In the genomic region with DNA sequence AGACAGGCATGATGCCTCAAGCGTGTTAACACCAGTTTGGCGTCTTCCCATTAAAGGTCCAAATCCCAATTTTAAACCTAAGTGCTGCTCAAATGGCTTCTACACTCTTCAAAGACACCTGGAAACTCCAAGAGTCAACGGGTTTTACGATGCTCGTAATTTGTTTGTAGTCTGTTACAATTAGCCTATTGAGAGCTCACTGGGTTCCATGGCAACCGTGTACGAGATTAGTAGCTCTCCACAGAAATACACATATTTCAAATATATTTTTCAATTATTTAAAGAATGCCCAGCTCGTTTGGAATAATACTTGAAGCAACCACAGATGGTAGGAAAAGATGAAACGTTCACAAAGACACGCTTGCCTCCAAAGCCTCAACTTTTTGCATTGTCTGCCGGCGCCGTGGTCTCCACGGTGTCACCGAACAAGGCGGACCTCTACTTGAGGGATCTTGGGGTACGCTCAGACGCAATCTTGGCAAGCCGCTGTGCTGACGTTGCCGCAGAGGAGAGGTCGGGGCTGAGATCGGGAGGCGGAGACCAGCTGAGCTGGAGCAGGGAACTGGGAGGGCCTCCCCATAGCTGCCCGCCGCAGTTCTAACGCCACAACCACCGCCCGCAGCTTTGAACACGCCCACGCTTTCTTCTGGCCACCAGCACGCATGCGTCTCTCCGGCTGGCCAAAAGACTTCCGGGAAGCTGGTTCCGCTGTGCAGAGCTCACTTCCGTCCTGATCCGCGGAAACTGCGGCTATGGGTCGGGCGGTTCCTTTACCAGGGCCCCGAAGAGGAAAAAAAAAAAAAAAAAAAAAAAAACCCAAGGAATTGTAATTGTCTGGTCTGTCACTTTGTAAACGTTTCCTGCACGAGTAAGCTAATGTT, we compare ENCODE assay signal across 8 mouse cellular contexts. TPM values are rescaled to one million over a fixed set of nuclear protein-coding genes. Genes with fewer than 3 reads are reported as not detected.
A peak's percentile ranks its signal among the peaks of the same experiment; 100 is the strongest.
DNase-seq lines count a peak whose midpoint lies in the region; ATAC-seq lines count a peak whose summit lies in the region.

No protein-coding gene starts in this region.

- 4% methylated on average over 45 of the region's 45 CpGs for WGBS in heart, embryonic 14.5 days
- 5% methylated on average over 45 of the region's 45 CpGs for WGBS in liver, embryonic 13.5 days (ENCODE audit: insufficient replicate concordance)
- 2% methylated on average over 45 of the region's 45 CpGs for WGBS in stomach, embryonic 16.5 days

- H3K27me3 ChIP-seq in heart, embryonic 14.5 days (ENCODE audit: control insufficient read depth, insufficient read depth, low read length): no peaks in the 10 kb centered on the region
- H3K27me3 ChIP-seq in liver, embryonic 13.5 days: no peaks in the 10 kb centered on the region
- no peaks in the 10 kb centered on the region for H3K27me3 ChIP-seq in stomach, embryonic 16.5 days (ENCODE audit: control insufficient read depth, insufficient read depth, low read length)

- H3K4me3 ChIP-seq in heart, embryonic 14.5 days (ENCODE audit: control insufficient read depth in 1 of 2, insufficient read depth in 1 of 2, low read depth in 1 of 2, low read length in 2 of 2): peak overlapping the region; percentile 84 to 96
- H3K4me3 ChIP-seq in liver, embryonic 13.5 days (replicated peaks): peak overlapping the region; percentile 93
- H3K4me3 ChIP-seq in stomach, embryonic 16.5 days (replicated peaks; ENCODE audit: low read length): peak overlapping the region; percentile 95

- H3K4me2 ChIP-seq in heart, embryonic 14.5 days (ENCODE audit: low read length): peak overlapping the region; percentile 86
- H3K4me2 ChIP-seq in liver, embryonic 13.5 days: peak overlapping the region; percentile 82
- peak overlapping the region; percentile 78 for H3K4me2 ChIP-seq in stomach, embryonic 16.5 days (ENCODE audit: low read depth, low read length)

- H3K9me3 ChIP-seq in heart, embryonic 14.5 days (ENCODE audit: control insufficient read depth, low read length): no peaks in the 10 kb centered on the region
- no peaks in the 10 kb centered on the region for H3K9me3 ChIP-seq in liver, embryonic 13.5 days (replicated peaks)
- no peaks in the 10 kb centered on the region for H3K9me3 ChIP-seq in stomach, embryonic 16.5 days (replicated peaks; ENCODE audit: control insufficient read depth, low read length)

- peak; percentile 89 for DNase-seq in c-Kit-negative CD71-positive TER-119-positive erythroid progenitor cells, embryonic 14.5 days (ENCODE audit: low read depth, low spot score)
- DNase-seq in fibroblast of lung, adult 2 months (ENCODE audit: low read depth): peak; percentile 89
- peak; percentile 97 for DNase-seq in kidney, postnatal 14 days
- DNase-seq in liver, embryonic 13.5 days: peak; percentile 96
- DNase-seq in neural tube, embryonic 10.5 days (ENCODE audit: extremely low spot score, low spot score): peak; percentile 93

- H3K36me3 ChIP-seq in heart, embryonic 14.5 days (ENCODE audit: control insufficient read depth, insufficient read depth, low read length): no peaks in the 10 kb centered on the region
- peaks cover 2% of the 10 kb centered on the region; the same call in 1 of the 2 replicates for H3K36me3 ChIP-seq in liver, embryonic 13.5 days
- H3K36me3 ChIP-seq in stomach, embryonic 16.5 days (ENCODE audit: control insufficient read depth, insufficient read depth, low read length): no peaks in the 10 kb centered on the region

- H3K27ac ChIP-seq in heart, embryonic 14.5 days (replicated peaks in 1 of 2; ENCODE audit: control insufficient read depth in 1 of 2, insufficient read depth in 1 of 2, low read depth in 2 of 2, low read length in 2 of 2): peak overlapping the region; percentile 96 to 98
- peak overlapping the region; percentile 98 for H3K27ac ChIP-seq in liver, embryonic 13.5 days
- H3K27ac ChIP-seq in stomach, embryonic 16.5 days (ENCODE audit: low read length): peak overlapping the region; percentile 99

- H3K9ac ChIP-seq in heart, embryonic 14.5 days (ENCODE audit: low read length): peak overlapping the region; percentile 92
- peak overlapping the region; percentile 95 for H3K9ac ChIP-seq in liver, embryonic 13.5 days
- peak overlapping the region; percentile 96 for H3K9ac ChIP-seq in stomach, embryonic 16.5 days (ENCODE audit: low read length)

- peak; percentile 67 for ATAC-seq in CD4-positive, CD25-positive, alpha-beta regulatory T cell, adult 4 months
- ATAC-seq in heart, embryonic 14.5 days (ENCODE audit: insufficient number of reproducible peaks, insufficient read depth, low FRiP score, low read depth): peak; percentile 91
- ATAC-seq in liver, embryonic 13.5 days (ENCODE audit: low read depth): peak; percentile 93
- peak; percentile 95 for ATAC-seq in stomach, embryonic 16.5 days (ENCODE audit: insufficient read depth, low FRiP score)

- H3K4me1 ChIP-seq in heart, embryonic 14.5 days (ENCODE audit: control insufficient read depth in 2 of 2, insufficient read depth in 2 of 2, low read length in 2 of 2): peaks cover 0 to 20% of the 10 kb centered on the region in 2 experiments; a peak in 2 of 4 replicates
- H3K4me1 ChIP-seq in liver, embryonic 13.5 days (replicated peaks): peaks cover 38% of the 10 kb centered on the region
- H3K4me1 ChIP-seq in stomach, embryonic 16.5 days (ENCODE audit: control insufficient read depth, insufficient read depth, low read length): peaks cover 20% of the 10 kb centered on the region

RNA-seq across cellular contexts. Expression of gene Prpf4b, which starts 1.1 kb away (rescaled TPM):
- polyA plus RNA-seq in CD4-positive, CD25-positive, alpha-beta regulatory T cell, adult 4 months (2017; shearing (Covaris generic)): 100 to 1,000 TPM in 1 of 2 experiments, 10 to 100 TPM in 1; 84.7 to 111 TPM
- 51.2 and 53.6 TPM in 2 replicates for polyA plus RNA-seq in heart, embryonic 14.5 days (2014; fragmentation: Nextera tagmentation; extraction: Ambion mirVana)
- polyA plus RNA-seq in liver, embryonic 13.5 days (2015; fragmentation: Nextera tagmentation; extraction: Ambion mirVana): 41.7 and 52.2 TPM in 2 replicates
- polyA plus RNA-seq in stomach, embryonic 16.5 days (2015; fragmentation: Nextera tagmentation; extraction: Ambion mirVana): 65.7 and 74.3 TPM in 2 replicates

RNA-seq across cellular contexts. Expression of gene Fam217a, which starts 50.1 kb away (rescaled TPM):
- under 1 TPM in 1 of 2 experiments, not detected in 1; 0.56 TPM for polyA plus RNA-seq in CD4-positive, CD25-positive, alpha-beta regulatory T cell, adult 4 months (2017; shearing (Covaris generic))
- polyA plus RNA-seq in heart, embryonic 14.5 days (2014; fragmentation: Nextera tagmentation; extraction: Ambion mirVana): 2.6 and 2.9 TPM in 2 replicates
- 0.35 and 0.44 TPM in 2 replicates for polyA plus RNA-seq in liver, embryonic 13.5 days (2015; fragmentation: Nextera tagmentation; extraction: Ambion mirVana)
- 1.3 and 1.4 TPM in 2 replicates for polyA plus RNA-seq in stomach, embryonic 16.5 days (2015; fragmentation: Nextera tagmentation; extraction: Ambion mirVana)

RNA-seq across cellular contexts. Expression of gene 4933417A18Rik, which starts 50.2 kb away (rescaled TPM):
- not detected for polyA plus RNA-seq in CD4-positive, CD25-positive, alpha-beta regulatory T cell, adult 4 months (2017; shearing (Covaris generic))
- not detected in 2 replicates for polyA plus RNA-seq in heart, embryonic 14.5 days (2014; fragmentation: Nextera tagmentation; extraction: Ambion mirVana)
- polyA plus RNA-seq in liver, embryonic 13.5 days (2015; fragmentation: Nextera tagmentation; extraction: Ambion mirVana): not detected in 2 replicates
- not detected in 2 replicates for polyA plus RNA-seq in stomach, embryonic 16.5 days (2015; fragmentation: Nextera tagmentation; extraction: Ambion mirVana)

Comparison
In these comparisons a context has a peak if more than half of its experiments do, and no peak if none do; other contexts are left out.
1. Peak in every context shown above with its lines: DNase-seq, ATAC-seq, H3K4me3 ChIP-seq and H3K27ac ChIP-seq.